Mouse (Mus musculus): ENCODE results near the gene Cdkal1. TPM values are rescaled to one million over a fixed set of nuclear protein-coding genes. Genes with fewer than 3 reads are reported as not detected.

Gene Cdkal1
- polyA plus RNA-seq, 1 experiment = 5.6 TPM

DNA sequence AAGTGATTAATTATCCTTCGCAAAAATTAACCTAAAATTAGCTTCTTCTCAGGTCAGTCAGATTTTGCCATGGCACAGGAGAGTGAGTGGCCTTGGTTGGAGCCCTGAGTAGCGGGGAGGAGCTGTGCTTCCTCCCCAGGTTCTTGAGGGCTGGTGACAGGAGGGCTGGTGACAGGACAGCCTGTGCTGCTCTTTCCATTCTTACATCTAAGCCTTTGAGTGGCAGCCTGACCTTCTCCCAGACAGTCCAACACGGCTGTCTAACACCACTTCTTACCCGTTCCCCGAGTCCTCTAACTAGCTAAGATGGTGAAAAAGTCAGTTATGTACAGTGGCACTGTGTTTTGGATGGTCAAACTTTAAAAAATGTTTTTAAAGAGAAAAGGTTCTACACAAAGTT, 452.3 kb downstream of the Cdkal1 start:
- Histone ChIP-seq H3K27me3 (ENCODE audit: control insufficient read depth, insufficient read depth, insufficient read length) (no peaks in the 10 kb centered on the region), H3K4me3 (no peak overlapping the region), H3K36me3 (ENCODE audit: control insufficient read depth, insufficient read depth) (no peaks in the 10 kb centered on the region), H3ac (ENCODE audit: control insufficient read depth, insufficient read length) (no peak overlapping the region), H3K79me2 (ENCODE audit: control insufficient read depth, insufficient read depth) (no peaks in the 10 kb centered on the region), H3K4me2 (ENCODE audit: low read depth) (no peak overlapping the region)
- no peak for TF ChIP-seq CEBPB (IDR thresholded peaks at IDR 0.05; ENCODE audit: insufficient read depth, poor library complexity, severe bottlenecking)
- TF ChIP-seq TCF12 (IDR thresholded peaks at IDR 0.05; ENCODE audit: insufficient read depth, poor library complexity, severe bottlenecking) = no peak

DNA sequence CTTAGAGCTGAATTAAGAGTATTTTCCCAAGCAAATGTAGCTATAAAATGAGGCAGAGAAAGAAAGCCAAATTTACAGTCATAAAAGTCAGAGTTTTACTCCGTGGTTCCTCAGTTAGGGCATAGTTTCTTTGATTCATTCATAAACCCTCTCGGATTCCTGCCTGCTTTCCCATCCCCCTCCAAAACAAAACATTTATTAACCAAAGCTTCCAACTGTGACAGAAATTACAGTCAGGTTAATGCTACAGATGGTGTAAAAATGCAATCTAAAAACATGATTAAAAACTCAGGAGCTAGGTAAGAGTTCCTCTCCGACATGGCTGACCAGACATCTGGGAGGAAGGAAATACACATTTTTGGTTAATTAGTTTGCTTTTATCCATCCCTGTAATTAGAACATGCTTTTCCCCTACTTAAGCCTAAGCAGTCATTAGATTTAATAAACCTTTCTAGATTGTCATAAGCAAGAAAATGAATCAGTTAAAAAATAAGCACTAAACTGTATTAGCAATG, 452.9 kb downstream of the Cdkal1 start:
- no peaks in the 10 kb centered on the region for H3K27me3 ChIP-seq (ENCODE audit: control insufficient read depth, insufficient read depth, insufficient read length)
- no peak overlapping the region for H3K4me3 ChIP-seq
- no peak for TF ChIP-seq POLR2A (IDR thresholded peaks at IDR 0.05; ENCODE audit: insufficient read length, low read depth)
- TF ChIP-seq TCF12 (IDR thresholded peaks at IDR 0.05; ENCODE audit: insufficient read depth, poor library complexity, severe bottlenecking) = no peak
- TF ChIP-seq TCF3 (IDR thresholded peaks at IDR 0.05; ENCODE audit: insufficient read length, low read depth) = no peak
- no peak for TF ChIP-seq MYOG (IDR thresholded peaks at IDR 0.05; ENCODE audit: control insufficient read depth in 1 of 3, insufficient read depth in 1 of 3, insufficient read length in 2 of 3, low read depth in 2 of 3)
- TF ChIP-seq POLR2AphosphoS2 (IDR thresholded peaks at IDR 0.05; ENCODE audit: insufficient read length, low read depth) = no peak
- no peaks in the 10 kb centered on the region for H3K36me3 ChIP-seq (ENCODE audit: control insufficient read depth, insufficient read depth)
- H3K4me2 ChIP-seq (ENCODE audit: low read depth) = no peak overlapping the region
- no peaks in the 10 kb centered on the region for H3K79me2 ChIP-seq (ENCODE audit: control insufficient read depth, insufficient read depth)
- no peak overlapping the region for H3ac ChIP-seq (ENCODE audit: control insufficient read depth, insufficient read length)

DNA sequence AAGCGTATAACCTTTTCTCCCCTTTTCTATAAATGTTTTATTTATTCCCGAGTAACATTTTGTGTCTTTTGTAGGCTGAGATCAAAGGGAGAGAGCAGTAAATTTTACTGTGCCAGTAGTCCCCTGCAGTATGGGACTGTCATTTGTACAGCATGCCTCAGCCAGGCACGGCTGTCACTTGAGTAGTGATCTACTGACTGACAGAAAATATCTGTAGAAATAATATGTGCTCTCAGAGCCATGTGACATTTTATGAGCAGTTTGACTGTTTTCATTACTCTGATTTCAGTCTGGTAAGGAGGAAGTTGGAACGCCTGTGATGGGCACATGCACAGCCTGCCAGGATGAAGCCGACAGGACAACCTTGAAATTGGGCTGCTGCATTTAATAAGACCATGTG, 455.6 kb downstream of the Cdkal1 start:
- TF ChIP-seq CEBPB (IDR thresholded peaks at IDR 0.05; ENCODE audit: insufficient read depth, poor library complexity, severe bottlenecking) (no peak), USF1 (IDR thresholded peaks at IDR 0.05; ENCODE audit: low read depth) (no peak), TCF12 (IDR thresholded peaks at IDR 0.05; ENCODE audit: insufficient read depth, poor library complexity, severe bottlenecking) (no peak), REST (IDR thresholded peaks at IDR 0.05; ENCODE audit: insufficient read depth, insufficient read length) (no peak), E2F4 (IDR thresholded peaks at IDR 0.05; ENCODE audit: insufficient read depth) (no peak), MAX (IDR thresholded peaks at IDR 0.05; ENCODE audit: low read depth) (no peak), SRF (IDR thresholded peaks at IDR 0.05; ENCODE audit: control insufficient read depth, insufficient read length, low read depth) (no peak), TCF3 (IDR thresholded peaks at IDR 0.05; ENCODE audit: insufficient read length, low read depth) (no peak), MYOG (IDR thresholded peaks at IDR 0.05; ENCODE audit: control insufficient read depth in 1 of 3, insufficient read depth in 1 of 3, insufficient read length in 2 of 3, low read depth in 2 of 3) (no peak), POLR2A (IDR thresholded peaks at IDR 0.05; ENCODE audit: insufficient read length, low read depth) (no peak), POLR2AphosphoS2 (IDR thresholded peaks at IDR 0.05; ENCODE audit: insufficient read length, low read depth) (no peak), MYOD1 (IDR thresholded peaks at IDR 0.05; ENCODE audit: control insufficient read depth in 1 of 3, insufficient read length in 2 of 3, low read depth in 2 of 3) (no peak)
- Histone ChIP-seq H3K79me2 (ENCODE audit: control insufficient read depth, insufficient read depth) (no peaks in the 10 kb centered on the region), H3K36me3 (ENCODE audit: control insufficient read depth, insufficient read depth) (no peaks in the 10 kb centered on the region), H3K27me3 (ENCODE audit: control insufficient read depth, insufficient read depth, insufficient read length) (no peaks in the 10 kb centered on the region), H3K4me3 (no peak overlapping the region), H3K4me2 (ENCODE audit: low read depth) (no peak overlapping the region), H3ac (ENCODE audit: control insufficient read depth, insufficient read length) (no peak overlapping the region)

DNA sequence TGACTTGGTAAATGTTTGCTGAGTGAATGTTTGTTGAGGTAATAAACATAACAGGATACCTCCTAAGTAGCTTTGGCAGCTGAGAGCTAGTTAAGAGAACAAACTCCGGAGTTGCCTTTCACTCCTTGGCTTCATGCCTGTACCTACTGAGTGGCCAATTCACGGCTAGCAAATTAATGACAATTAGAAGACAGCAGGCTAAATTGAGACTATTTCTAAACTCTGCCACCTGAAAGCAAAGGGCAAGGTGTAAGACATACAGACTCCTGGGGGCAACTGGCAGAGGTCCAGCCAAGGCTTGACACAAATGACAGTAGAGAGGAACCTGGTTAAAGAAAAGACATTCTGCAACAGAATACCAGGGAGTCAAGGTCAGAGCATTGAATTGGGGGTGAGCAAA, 457.0 kb downstream of the Cdkal1 start:
- Histone ChIP-seq H3ac (ENCODE audit: control insufficient read depth, insufficient read length) (no peak overlapping the region), H3K4me3 (no peak overlapping the region), H3K79me2 (ENCODE audit: control insufficient read depth, insufficient read depth) (no peaks in the 10 kb centered on the region), H3K4me2 (ENCODE audit: low read depth) (no peak overlapping the region), H3K27me3 (ENCODE audit: control insufficient read depth, insufficient read depth, insufficient read length) (no peaks in the 10 kb centered on the region), H3K36me3 (ENCODE audit: control insufficient read depth, insufficient read depth) (no peaks in the 10 kb centered on the region)
- TF ChIP-seq SRF (IDR thresholded peaks at IDR 0.05; ENCODE audit: control insufficient read depth, insufficient read length, low read depth) = no peak
- TF ChIP-seq CEBPB (IDR thresholded peaks at IDR 0.05; ENCODE audit: insufficient read depth, poor library complexity, severe bottlenecking) = no peak
- no peak for TF ChIP-seq MAX (IDR thresholded peaks at IDR 0.05; ENCODE audit: low read depth)
- no peak for TF ChIP-seq USF1 (IDR thresholded peaks at IDR 0.05; ENCODE audit: low read depth)
- no peak for TF ChIP-seq TCF12 (IDR thresholded peaks at IDR 0.05; ENCODE audit: insufficient read depth, poor library complexity, severe bottlenecking)
- TF ChIP-seq MYOG (IDR thresholded peaks at IDR 0.05; ENCODE audit: control insufficient read depth in 1 of 3, insufficient read depth in 1 of 3, insufficient read length in 2 of 3, low read depth in 2 of 3) = no peak
- no peak for TF ChIP-seq MYOD1 (IDR thresholded peaks at IDR 0.05; ENCODE audit: control insufficient read depth in 1 of 3, insufficient read length in 2 of 3, low read depth in 2 of 3)
- no peak for TF ChIP-seq POLR2AphosphoS2 (IDR thresholded peaks at IDR 0.05; ENCODE audit: insufficient read length, low read depth)
- no peak for TF ChIP-seq POLR2A (IDR thresholded peaks at IDR 0.05; ENCODE audit: insufficient read length, low read depth)
- no peak for TF ChIP-seq TCF3 (IDR thresholded peaks at IDR 0.05; ENCODE audit: insufficient read length, low read depth)
- no peak for TF ChIP-seq REST (IDR thresholded peaks at IDR 0.05; ENCODE audit: insufficient read depth, insufficient read length)
- TF ChIP-seq E2F4 (IDR thresholded peaks at IDR 0.05; ENCODE audit: insufficient read depth) = no peak

DNA sequence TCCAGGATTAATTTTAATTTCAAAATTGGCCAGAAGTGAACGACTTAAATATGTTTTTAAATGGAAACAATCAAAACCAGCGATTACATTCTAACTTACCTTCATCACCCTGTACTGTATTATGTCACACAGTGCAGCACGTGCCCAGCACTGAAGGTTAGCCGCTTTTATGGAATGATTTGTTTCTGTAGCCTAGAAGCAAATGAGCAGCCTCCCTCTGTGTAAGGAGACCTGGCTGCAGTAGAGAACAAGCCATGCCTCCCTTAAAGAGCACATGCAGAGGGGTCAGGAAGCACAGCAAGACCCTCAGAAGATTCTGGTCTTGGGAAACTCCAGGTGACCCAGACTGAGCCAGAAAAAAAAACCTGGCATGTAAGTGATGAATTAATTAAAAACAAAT, 459.8 kb downstream of the Cdkal1 start:
- H3K79me2 ChIP-seq (ENCODE audit: control insufficient read depth, insufficient read depth) = no peaks in the 10 kb centered on the region
- no peak for TF ChIP-seq SRF (IDR thresholded peaks at IDR 0.05; ENCODE audit: control insufficient read depth, insufficient read length, low read depth)
- no peak for TF ChIP-seq REST (IDR thresholded peaks at IDR 0.05; ENCODE audit: insufficient read depth, insufficient read length)
- no peak for TF ChIP-seq MAX (IDR thresholded peaks at IDR 0.05; ENCODE audit: low read depth)
- no peak for TF ChIP-seq MYOD1 (IDR thresholded peaks at IDR 0.05; ENCODE audit: control insufficient read depth in 1 of 3, insufficient read length in 2 of 3, low read depth in 2 of 3)
- TF ChIP-seq POLR2AphosphoS2 (IDR thresholded peaks at IDR 0.05; ENCODE audit: insufficient read length, low read depth) = no peak
- TF ChIP-seq TCF3 (IDR thresholded peaks at IDR 0.05; ENCODE audit: insufficient read length, low read depth) = no peak
- TF ChIP-seq USF1 (IDR thresholded peaks at IDR 0.05; ENCODE audit: low read depth) = no peak
- no peak for TF ChIP-seq MYOG (IDR thresholded peaks at IDR 0.05; ENCODE audit: control insufficient read depth in 1 of 3, insufficient read depth in 1 of 3, insufficient read length in 2 of 3, low read depth in 2 of 3)
- no peak for TF ChIP-seq POLR2A (IDR thresholded peaks at IDR 0.05; ENCODE audit: insufficient read length, low read depth)
- TF ChIP-seq CEBPB (IDR thresholded peaks at IDR 0.05; ENCODE audit: insufficient read depth, poor library complexity, severe bottlenecking) = no peak
- TF ChIP-seq TCF12 (IDR thresholded peaks at IDR 0.05; ENCODE audit: insufficient read depth, poor library complexity, severe bottlenecking) = no peak
- TF ChIP-seq E2F4 (IDR thresholded peaks at IDR 0.05; ENCODE audit: insufficient read depth) = no peak
- H3ac ChIP-seq (ENCODE audit: control insufficient read depth, insufficient read length) = no peak overlapping the region
- H3K4me3 ChIP-seq = no peak overlapping the region
- no peaks in the 10 kb centered on the region for H3K27me3 ChIP-seq (ENCODE audit: control insufficient read depth, insufficient read depth, insufficient read length)
- no peak overlapping the region for H3K4me2 ChIP-seq (ENCODE audit: low read depth)
- no peaks in the 10 kb centered on the region for H3K36me3 ChIP-seq (ENCODE audit: control insufficient read depth, insufficient read depth)

All from myocyte (in vitro differentiated cells).